Mouse (Mus musculus) cerebellum, adult 2 months (tissue): Measurements from ENCODE around the gene Prdm2. TPM values are rescaled to one million over a fixed set of nuclear protein-coding genes. Genes with fewer than 3 reads are reported as not detected.

Experiments
- DNase-seq, 2 experiments: peaks; one replicate each; pipeline ENCODE4 v3.0.0; 2021
- H3K27ac ChIP-seq: fragments of 200-500 bp; 2 replicates; pipeline ENCODE4 v1.5.1; 2012; ENCODE audit warnings: low read length, control low read depth, inconsistent platforms; ENCODE audit not compliant: insufficient read depth
- H3K27me3 ChIP-seq: fragments of 200-500 bp; 2 replicates; pipeline ENCODE4 v1.6.1; 2012; ENCODE audit warnings: inconsistent platforms, mild to moderate bottlenecking, low read length, moderate library complexity; ENCODE audit not compliant: control insufficient read depth, insufficient read depth
- H3K4me1 ChIP-seq: fragments of 200-500 bp; 2 replicates; pipeline ENCODE4 v1.6.1; 2011; ENCODE audit warnings: low read length; ENCODE audit not compliant: control insufficient read depth, insufficient read depth
- H3K4me3 ChIP-seq: fragments of 200-500 bp; replicated peaks from 2 replicates; pipeline ENCODE3; 2011; ENCODE audit warnings: mild to moderate bottlenecking, low read depth, low read length, control low read depth; ENCODE audit not compliant: insufficient read depth
- CTCF ChIP-seq: fragments of 200-500 bp; IDR thresholded peaks from 2 replicates; pipeline ENCODE4 v1.5.1; 2011; ENCODE audit warnings: low read depth, mild to moderate bottlenecking, control low read depth, low read length, moderate library complexity, borderline replicate concordance; ENCODE audit not compliant: insufficient read depth
- POLR2A ChIP-seq: fragments of 200-500 bp; IDR thresholded peaks from 2 replicates; pipeline ENCODE4 v1.6.1; 2011; ENCODE audit warnings: low read length, control low read depth, borderline replicate concordance; ENCODE audit not compliant: insufficient read depth
- WGBS: fragments of 180-500 bp; shearing (Covaris S2); methylation state at CpG from one replicate; pipeline ENCODE4 v1.1.7; 2018; 5-methylcytosine and 5-hydroxymethylcytosine counted together
- polyA plus RNA-seq: library from polyadenylated mRNA; depleted of rRNA; stranded (reverse); fragments of >200 nt; gene quantifications from 2 replicates; pipeline ENCODE4 v1.2.3, GENCODE M21; 2012

The Prdm2 gene
- polyA plus RNA-seq, 1 experiment, result 21.9 TPM

GRCm38 (mm10) chr4:143239615-143240201 is 26.9 kb upstream of the Prdm2 start:
- H3K27me3 ChIP-seq, result no peaks in the 10 kb centered on the region
- no peak overlapping the region for H3K27ac ChIP-seq
- H3K4me1 ChIP-seq, result no peaks in the 10 kb centered on the region
- no peak for DNase-seq
- 92% methylated on average over 9 of the region's 9 CpGs for WGBS
- TF ChIP-seq POLR2A (no peak), CTCF (no peak)
- no peak overlapping the region for H3K4me3 ChIP-seq

DNA sequence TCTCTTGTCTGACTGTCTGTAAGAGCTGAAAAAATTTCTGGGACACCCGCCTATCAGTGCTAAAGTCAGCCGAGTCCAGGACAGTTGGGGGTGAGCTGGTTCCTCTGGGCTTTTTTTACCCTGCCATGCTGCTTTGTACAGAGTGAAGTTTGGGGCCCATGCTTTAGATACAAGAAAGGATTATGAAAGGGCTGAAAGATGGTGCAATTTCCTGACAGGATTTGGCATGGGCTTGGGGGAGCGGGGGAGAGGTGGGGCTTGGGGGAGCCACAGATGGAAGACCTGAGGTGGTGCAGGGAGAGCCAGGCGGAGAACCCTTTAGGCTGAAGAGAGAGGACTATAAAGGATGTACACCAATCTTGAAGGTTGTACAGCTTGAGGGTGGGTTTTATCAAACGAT is 26.3 kb upstream of the Prdm2 start:
- Histone ChIP-seq H3K4me3 (no peak overlapping the region), H3K4me1 (no peaks in the 10 kb centered on the region), H3K27ac (no peak overlapping the region), H3K27me3 (no peaks in the 10 kb centered on the region)
- no peak for TF ChIP-seq CTCF
- DNase-seq, result no peak
- WGBS, result 90% methylated on average over 5 of the region's 5 CpGs

- H3K27ac ChIP-seq, result no peak overlapping the region
- no peaks in the 10 kb centered on the region for H3K27me3 ChIP-seq
- WGBS, result 32% methylated on average over 23 of the region's 23 CpGs
- no peaks in the 10 kb centered on the region for H3K4me1 ChIP-seq
- peak; percentile 14 to 42 for DNase-seq
- TF ChIP-seq CTCF (peak; percentile 70; the same call in 1 of the 2 replicates), POLR2A (no peak)
- H3K4me3 ChIP-seq, result no peak overlapping the region
Measured at GRCm38 (mm10) chr4:143238241-143239031, 25.6 kb upstream of the Prdm2 start.

DNA sequence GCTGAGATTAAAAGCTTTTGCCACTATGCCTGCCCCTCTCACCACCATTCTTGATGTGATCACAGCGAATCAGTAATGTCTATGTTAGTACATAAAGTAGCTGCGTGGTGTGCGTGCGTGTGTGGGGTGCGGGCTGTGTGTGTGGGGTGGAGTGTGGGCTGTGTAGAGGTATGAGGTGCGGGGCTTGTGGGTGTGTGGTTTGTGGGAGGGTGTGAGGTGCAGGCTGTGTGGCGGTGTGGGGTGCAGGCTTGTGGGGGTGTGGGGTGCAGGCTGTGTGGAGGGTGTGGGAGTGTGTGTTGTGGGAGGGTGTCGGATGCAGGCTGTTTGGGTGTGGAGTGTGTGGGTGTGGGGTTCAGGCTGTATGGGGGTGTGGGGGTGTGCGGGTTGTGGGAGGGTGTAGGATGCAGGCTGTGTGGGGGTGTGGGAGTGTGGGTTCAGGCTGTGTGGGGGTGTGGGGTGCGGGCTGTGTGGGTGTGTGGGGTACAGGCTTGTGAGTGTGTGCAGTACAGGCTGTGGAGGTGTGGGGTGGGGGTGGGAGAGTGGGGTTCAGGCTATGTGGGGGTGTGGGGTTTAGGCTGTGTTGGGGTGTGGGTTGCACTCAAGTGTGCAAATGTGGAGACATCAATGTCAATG is 19.1 kb upstream of the Prdm2 start:
- no peaks in the 10 kb centered on the region for H3K4me1 ChIP-seq
- no peak for TF ChIP-seq POLR2A
- no peak for TF ChIP-seq CTCF
- no peak for DNase-seq
- WGBS, result 94% methylated on average over 10 of the region's 10 CpGs
- H3K27me3 ChIP-seq, result no peaks in the 10 kb centered on the region
- no peak overlapping the region for H3K4me3 ChIP-seq
- H3K27ac ChIP-seq, result no peak overlapping the region

- H3K4me1 ChIP-seq, result no peaks in the 10 kb centered on the region
- no peak overlapping the region for H3K27ac ChIP-seq
- WGBS, result 70% methylated on average over 3 of the region's 3 CpGs
- no peak overlapping the region for H3K4me3 ChIP-seq
- DNase-seq, result no peak
- no peak for TF ChIP-seq POLR2A
- no peak for TF ChIP-seq CTCF
- H3K27me3 ChIP-seq, result no peaks in the 10 kb centered on the region
Measured at GRCm38 (mm10) chr4:143231110-143231509, 18.3 kb upstream of the Prdm2 start.

GRCm38 (mm10) chr4:143227976-143228375 is 15.2 kb upstream of the Prdm2 start:
- no peak for TF ChIP-seq POLR2A
- TF ChIP-seq CTCF, result no peak
- Histone ChIP-seq H3K4me3 (no peak overlapping the region), H3K27ac (no peak overlapping the region), H3K4me1 (no peaks in the 10 kb centered on the region), H3K27me3 (no peaks in the 10 kb centered on the region)
- WGBS, result 61% methylated on average over 5 of the region's 5 CpGs
- DNase-seq, result no peak

- no peak for DNase-seq
- no peak for TF ChIP-seq CTCF
- no peaks in the 10 kb centered on the region for H3K27me3 ChIP-seq
- no peaks in the 10 kb centered on the region for H3K4me1 ChIP-seq
- no peak overlapping the region for H3K27ac ChIP-seq
- no peak overlapping the region for H3K4me3 ChIP-seq
- whole genome bisulfite sequencing, result 70% methylated on average over 9 of the region's 9 CpGs
Measured at GRCm38 (mm10) chr4:143225886-143226285, 13.1 kb upstream of the Prdm2 start.

DNA sequence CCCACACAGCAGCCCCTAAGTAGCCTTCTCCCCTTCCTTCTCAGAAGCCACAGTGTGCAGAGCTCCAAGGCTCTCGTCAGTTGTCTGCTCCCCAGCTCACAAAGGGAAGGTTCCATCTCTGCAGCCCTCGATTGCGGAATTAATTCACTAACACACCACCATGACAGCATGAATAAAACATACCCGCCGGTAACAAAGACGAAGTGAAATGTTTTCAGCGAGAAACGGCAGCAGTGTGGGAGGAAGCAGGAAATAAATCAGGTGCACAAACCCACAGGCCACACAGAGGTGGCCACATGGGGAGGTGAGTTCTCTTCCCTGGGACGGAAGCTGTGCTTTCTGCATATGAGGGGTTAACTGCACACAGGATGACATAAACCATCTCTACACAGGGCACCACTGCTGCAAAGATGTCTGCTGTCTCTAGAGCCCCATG is 6.5 kb upstream of the Prdm2 start:
- H3K27me3 ChIP-seq, result no peaks in the 10 kb centered on the region
- no peak overlapping the region for H3K4me3 ChIP-seq
- no peak overlapping the region for H3K27ac ChIP-seq
- TF ChIP-seq POLR2A (no peak), CTCF (no peak)
- DNase-seq, result no peak
- H3K4me1 ChIP-seq, result no peaks in the 10 kb centered on the region
- 20% methylated on average over 9 of the region's 9 CpGs for WGBS
